Mouse (Mus musculus): ENCODE measurements around the gene Usp29. TPM values are rescaled to one million over a fixed set of nuclear protein-coding genes. Genes with fewer than 3 reads are reported as not detected.
A peak's percentile ranks its signal among the peaks of the same experiment; 100 is the strongest.

The Usp29 gene
- total and polyA plus RNA-seq, 2 experiments from 2014 or later = 2.2 to 3.2 TPM

- DNase-seq (ENCODE audit: low spot score) = peak; percentile 74
- Histone ChIP-seq H3K4me2 (ENCODE audit: low read depth, low read length) (peak overlapping the region; percentile 37), H3K36me3 (replicated peaks; ENCODE audit: control insufficient read depth, insufficient read depth, low read length) (no peaks in the 10 kb centered on the region), H3K4me3 (ENCODE audit: low read depth, low read length) (peak overlapping the region; percentile 4; the same call in 1 of the 2 replicates), H3K9me3 (replicated peaks; ENCODE audit: control insufficient read depth, low read length) (no peaks in the 10 kb centered on the region), H3K9ac (replicated peaks; ENCODE audit: low read depth, low read length) (no peak overlapping the region; the same call in 1 of the 2 replicates), H3K4me1 (ENCODE audit: control insufficient read depth, insufficient read depth) (peaks cover 27% of the 10 kb centered on the region), H3K27me3 (ENCODE audit: control insufficient read depth, insufficient read depth, low read length) (no peaks in the 10 kb centered on the region), H3K27ac (ENCODE audit: low read depth) (peak overlapping the region; percentile 79)
- TF ChIP-seq EP300 (IDR thresholded peaks at IDR 0.05; ENCODE audit: low read depth) (no peak), CTCF (IDR thresholded peaks at IDR 0.05; ENCODE audit: low read depth) (no peak)
- WGBS = 4% methylated on average over 4 of the region's 4 CpGs
- ATAC-seq (ENCODE audit: insufficient read depth, low read depth) = peak; percentile 78
These were observed 47.3 kb downstream of the Usp29 start for GRCm38 (mm10) chr7:6777689-6778088.

- H3K27ac ChIP-seq (ENCODE audit: low read depth) = peak overlapping the region; percentile 79
- no peaks in the 10 kb centered on the region for H3K9me3 ChIP-seq (replicated peaks; ENCODE audit: control insufficient read depth, low read length)
- H3K4me2 ChIP-seq (ENCODE audit: low read depth, low read length) = no peak overlapping the region
- 65% methylated on average over 5 of the region's 5 CpGs for WGBS
- TF ChIP-seq CTCF (IDR thresholded peaks at IDR 0.05; ENCODE audit: low read depth) (no peak), EP300 (IDR thresholded peaks at IDR 0.05; ENCODE audit: low read depth) (no peak)
- no peak overlapping the region for H3K4me3 ChIP-seq (ENCODE audit: low read depth, low read length)
- H3K36me3 ChIP-seq (replicated peaks; ENCODE audit: control insufficient read depth, insufficient read depth, low read length) = no peaks in the 10 kb centered on the region
- DNase-seq (ENCODE audit: low spot score) (no peak), ATAC-seq (ENCODE audit: insufficient read depth, low read depth) (no peak)
- no peaks in the 10 kb centered on the region for H3K27me3 ChIP-seq (ENCODE audit: control insufficient read depth, insufficient read depth, low read length)
- peaks cover 29% of the 10 kb centered on the region for H3K4me1 ChIP-seq (ENCODE audit: control insufficient read depth, insufficient read depth)
- H3K9ac ChIP-seq (replicated peaks; ENCODE audit: low read depth, low read length) = no peak overlapping the region
These were observed 48.8 kb downstream of the Usp29 start for GRCm38 (mm10) chr7:6779172-6779571.

GRCm38 (mm10) chr7:6781541-6781940 is 51.2 kb downstream of the Usp29 start:
- no peak for TF ChIP-seq CTCF (IDR thresholded peaks at IDR 0.05; ENCODE audit: low read depth)
- no peak for TF ChIP-seq EP300 (IDR thresholded peaks at IDR 0.05; ENCODE audit: low read depth)
- no peak overlapping the region for H3K4me2 ChIP-seq (ENCODE audit: low read depth, low read length)

GRCm38 (mm10) chr7:6784340-6785073 is 54.1 kb downstream of the Usp29 start:
- no peak overlapping the region for H3K9ac ChIP-seq (replicated peaks; ENCODE audit: low read depth, low read length)
- WGBS = 32% methylated on average over 8 of the region's 8 CpGs
- no peak for ATAC-seq (ENCODE audit: insufficient read depth, low read depth)

More at GRCm38 (mm10) chr7:6781541-6781940, 51.2 kb downstream of the Usp29 start:
- no peaks in the 10 kb centered on the region for H3K36me3 ChIP-seq (replicated peaks; ENCODE audit: control insufficient read depth, insufficient read depth, low read length)
- H3K4me3 ChIP-seq (ENCODE audit: low read depth, low read length) = no peak overlapping the region
- H3K4me1 ChIP-seq (ENCODE audit: control insufficient read depth, insufficient read depth) = peaks cover 34% of the 10 kb centered on the region
- H3K27ac ChIP-seq (ENCODE audit: low read depth) = peak overlapping the region; percentile 23; the same call in 1 of the 2 replicates
- ATAC-seq (ENCODE audit: insufficient read depth, low read depth) (no peak), DNase-seq (ENCODE audit: low spot score) (peak; percentile 50)
- WGBS = 30% methylated on average over 11 of the region's 11 CpGs
- no peaks in the 10 kb centered on the region for H3K9me3 ChIP-seq (replicated peaks; ENCODE audit: control insufficient read depth, low read length)
- no peak overlapping the region for H3K9ac ChIP-seq (replicated peaks; ENCODE audit: low read depth, low read length)
- H3K27me3 ChIP-seq (ENCODE audit: control insufficient read depth, insufficient read depth, low read length) = no peaks in the 10 kb centered on the region

GRCm38 (mm10) chr7:6787000-6787399 is 56.6 kb downstream of the Usp29 start:
- no peak overlapping the region for H3K4me3 ChIP-seq (ENCODE audit: low read depth, low read length)
- no peak overlapping the region for H3K4me2 ChIP-seq (ENCODE audit: low read depth, low read length)
- 36% methylated on average over 2 of the region's 2 CpGs for WGBS
- peaks cover 9% of the 10 kb centered on the region for H3K4me1 ChIP-seq (ENCODE audit: control insufficient read depth, insufficient read depth)
- no peaks in the 10 kb centered on the region for H3K27me3 ChIP-seq (ENCODE audit: control insufficient read depth, insufficient read depth, low read length)
- TF ChIP-seq CTCF (IDR thresholded peaks at IDR 0.05; ENCODE audit: low read depth) (no peak), EP300 (IDR thresholded peaks at IDR 0.05; ENCODE audit: low read depth) (no peak)
- no peaks in the 10 kb centered on the region for H3K9me3 ChIP-seq (replicated peaks; ENCODE audit: control insufficient read depth, low read length)
- no peak overlapping the region for H3K9ac ChIP-seq (replicated peaks; ENCODE audit: low read depth, low read length)
- ATAC-seq (ENCODE audit: insufficient read depth, low read depth) (no peak), DNase-seq (ENCODE audit: low spot score) (no peak)
- H3K27ac ChIP-seq (ENCODE audit: low read depth) = no peak overlapping the region
- no peaks in the 10 kb centered on the region for H3K36me3 ChIP-seq (replicated peaks; ENCODE audit: control insufficient read depth, insufficient read depth, low read length)

More at GRCm38 (mm10) chr7:6784340-6785073, 54.1 kb downstream of the Usp29 start:
- TF ChIP-seq EP300 (IDR thresholded peaks at IDR 0.05; ENCODE audit: low read depth) (no peak), CTCF (IDR thresholded peaks at IDR 0.05; ENCODE audit: low read depth) (no peak)
- Histone ChIP-seq H3K4me1 (ENCODE audit: control insufficient read depth, insufficient read depth) (peaks cover 17% of the 10 kb centered on the region), H3K4me2 (ENCODE audit: low read depth, low read length) (no peak overlapping the region), H3K36me3 (replicated peaks; ENCODE audit: control insufficient read depth, insufficient read depth, low read length) (no peaks in the 10 kb centered on the region), H3K4me3 (ENCODE audit: low read depth, low read length) (no peak overlapping the region), H3K9me3 (replicated peaks; ENCODE audit: control insufficient read depth, low read length) (no peaks in the 10 kb centered on the region), H3K27me3 (ENCODE audit: control insufficient read depth, insufficient read depth, low read length) (no peaks in the 10 kb centered on the region), H3K27ac (ENCODE audit: low read depth) (0 out of 2 replicates have a peak overlapping the region, but pooled peaks have one; percentile 34)
- DNase-seq (ENCODE audit: low spot score) = no peak
